Mouse (Mus musculus): ENCODE measurements around the gene 4931428L18Rik. TPM values are rescaled to one million over a fixed set of nuclear protein-coding genes. Genes with fewer than 3 reads are reported as not detected.

The 4931428L18Rik gene
- not detected in 2 replicates for polyA plus RNA-seq (2015; fragmentation: Nextera tagmentation; extraction: Ambion mirVana)

- Histone ChIP-seq H3K9me3 (replicated peaks) (no peaks in the 10 kb centered on the region), H3K9ac (replicated peaks) (no peak within 1 kb of the TSS), H3K27ac (replicated peaks) (no peak within 1 kb of the TSS), H3K4me2 (no peak within 1 kb of the TSS), H3K27me3 (replicated peaks) (peaks cover 5% of the 10 kb centered on the region; the same call in 1 of the 2 replicates), H3K36me3 (no peaks in the 10 kb centered on the region), H3K4me1 (no peaks in the 10 kb centered on the region), H3K4me3 (replicated peaks) (no peak within 1 kb of the TSS)
- no peak for ATAC-seq (ENCODE audit: low FRiP score)
- 89% methylated on average over 7 of the region's 7 CpGs for WGBS
Observed at GRCm38 (mm10) chr1:31222564-31222963, at the start of gene 4931428L18Rik, which contains the start of gene Pih1d3. 4931428L18Rik (minus strand) TSS chr1:31222684. Pih1d3 (plus strand) TSS chr1:31222838.

- H3K36me3 ChIP-seq: no peaks in the 10 kb centered on the region
- no peaks in the 10 kb centered on the region for H3K27me3 ChIP-seq (replicated peaks)
- no peak for ATAC-seq (ENCODE audit: low FRiP score)
- no peak overlapping the region for H3K27ac ChIP-seq (replicated peaks)
- no peak overlapping the region for H3K4me2 ChIP-seq
- H3K9ac ChIP-seq (replicated peaks): no peak overlapping the region
- WGBS: 72% methylated on average over 10 of the region's 10 CpGs
- no peaks in the 10 kb centered on the region for H3K4me1 ChIP-seq
- H3K4me3 ChIP-seq (replicated peaks): no peak overlapping the region
- H3K9me3 ChIP-seq (replicated peaks): no peaks in the 10 kb centered on the region
Observed at GRCm38 (mm10) chr1:31260218-31260923, 37.9 kb upstream of the 4931428L18Rik start.

GRCm38 (mm10) chr1:31233319-31234036 lies 11.0 kb upstream of the 4931428L18Rik start:
- Histone ChIP-seq H3K4me1 (peaks cover 6% of the 10 kb centered on the region; the same call in 1 of the 2 replicates), H3K9ac (replicated peaks) (no peak overlapping the region), H3K4me3 (replicated peaks) (no peak overlapping the region), H3K9me3 (replicated peaks) (no peaks in the 10 kb centered on the region), H3K36me3 (no peaks in the 10 kb centered on the region), H3K27ac (replicated peaks) (no peak overlapping the region), H3K27me3 (replicated peaks) (peaks cover 11% of the 10 kb centered on the region), H3K4me2 (no peak overlapping the region)
- peak; percentile 92 for ATAC-seq (ENCODE audit: low FRiP score)

GRCm38 (mm10) chr1:31220599-31221250 lies 1.8 kb downstream of the 4931428L18Rik start:
- H3K4me1 ChIP-seq: no peaks in the 10 kb centered on the region
- H3K27ac ChIP-seq (replicated peaks): no peak overlapping the region
- ATAC-seq (ENCODE audit: low FRiP score): no peak
- no peaks in the 10 kb centered on the region for H3K9me3 ChIP-seq (replicated peaks)
- 78% methylated on average over 4 of the region's 4 CpGs for WGBS
- no peak overlapping the region for H3K4me3 ChIP-seq (replicated peaks)
- H3K27me3 ChIP-seq (replicated peaks): no peaks in the 10 kb centered on the region
- no peak overlapping the region for H3K4me2 ChIP-seq
- H3K9ac ChIP-seq (replicated peaks): no peak overlapping the region
- H3K36me3 ChIP-seq: no peaks in the 10 kb centered on the region

GRCm38 (mm10) chr1:31214831-31215230 lies 7.7 kb downstream of the 4931428L18Rik start:
- Histone ChIP-seq H3K4me2 (no peak overlapping the region), H3K27ac (replicated peaks) (no peak overlapping the region), H3K9ac (replicated peaks) (no peak overlapping the region), H3K27me3 (replicated peaks) (no peaks in the 10 kb centered on the region), H3K4me3 (replicated peaks) (no peak overlapping the region), H3K9me3 (replicated peaks) (no peaks in the 10 kb centered on the region), H3K36me3 (no peaks in the 10 kb centered on the region), H3K4me1 (no peaks in the 10 kb centered on the region)
- WGBS: 78% methylated on average over 1 of the region's 1 CpGs
- ATAC-seq (ENCODE audit: low FRiP score): no peak

- no peak overlapping the region for H3K4me2 ChIP-seq
- H3K9me3 ChIP-seq (replicated peaks): no peaks in the 10 kb centered on the region
- ATAC-seq (ENCODE audit: low FRiP score): peak; percentile 73; the same call in 1 of the 2 replicates
- H3K4me1 ChIP-seq: 0 out of 2 replicates have a peak, but pooled peaks cover 1% of the 10 kb centered on the region
- no peaks in the 10 kb centered on the region for H3K27me3 ChIP-seq (replicated peaks)
- no peaks in the 10 kb centered on the region for H3K36me3 ChIP-seq
- no peak overlapping the region for H3K4me3 ChIP-seq (replicated peaks)
- H3K9ac ChIP-seq (replicated peaks): no peak overlapping the region
- WGBS: under 1% methylated on average over 5 of the region's 5 CpGs
- no peak overlapping the region for H3K27ac ChIP-seq (replicated peaks)
Observed at GRCm38 (mm10) chr1:31210144-31210543, 12.3 kb downstream of the 4931428L18Rik start.

GRCm38 (mm10) chr1:31205770-31206169 lies 16.7 kb downstream of the 4931428L18Rik start:
- Histone ChIP-seq H3K9me3 (replicated peaks) (no peaks in the 10 kb centered on the region), H3K36me3 (no peaks in the 10 kb centered on the region), H3K27ac (replicated peaks) (no peak overlapping the region), H3K9ac (replicated peaks) (no peak overlapping the region), H3K4me2 (no peak overlapping the region), H3K4me3 (replicated peaks) (no peak overlapping the region), H3K4me1 (peaks cover 4% of the 10 kb centered on the region; the same call in 1 of the 2 replicates), H3K27me3 (replicated peaks) (no peaks in the 10 kb centered on the region)
- ATAC-seq (ENCODE audit: low FRiP score): no peak
- WGBS: 83% methylated on average over 3 of the region's 3 CpGs

- 0 out of 2 replicates have a peak, but pooled peaks have one; percentile 13 for ATAC-seq (ENCODE audit: low FRiP score)
- Histone ChIP-seq H3K36me3 (no peaks in the 10 kb centered on the region), H3K4me2 (no peak overlapping the region), H3K4me3 (replicated peaks) (no peak overlapping the region), H3K27ac (replicated peaks) (no peak overlapping the region), H3K4me1 (peaks cover 4% of the 10 kb centered on the region; the same call in 1 of the 2 replicates), H3K27me3 (replicated peaks) (no peaks in the 10 kb centered on the region), H3K9me3 (replicated peaks) (no peaks in the 10 kb centered on the region), H3K9ac (replicated peaks) (no peak overlapping the region)
- WGBS: 45% methylated on average over 7 of the region's 7 CpGs
Observed at GRCm38 (mm10) chr1:31205346-31205745, 17.1 kb downstream of the 4931428L18Rik start.

GRCm38 (mm10) chr1:31203771-31204170 lies 18.7 kb downstream of the 4931428L18Rik start:
- Histone ChIP-seq H3K27ac (replicated peaks) (no peak overlapping the region), H3K9ac (replicated peaks) (no peak overlapping the region), H3K36me3 (no peaks in the 10 kb centered on the region), H3K9me3 (replicated peaks) (no peaks in the 10 kb centered on the region), H3K4me1 (peaks cover 4% of the 10 kb centered on the region; the same call in 1 of the 2 replicates), H3K4me2 (no peak overlapping the region), H3K27me3 (replicated peaks) (no peaks in the 10 kb centered on the region), H3K4me3 (replicated peaks) (no peak overlapping the region)
- no peak for ATAC-seq (ENCODE audit: low FRiP score)
- 94% methylated on average over 10 of the region's 10 CpGs for WGBS

GRCm38 (mm10) chr1:31196959-31197358 lies 25.5 kb downstream of the 4931428L18Rik start:
- WGBS: 38% methylated on average over 3 of the region's 3 CpGs

GRCm38 (mm10) chr1:31195633-31196032 lies 26.9 kb downstream of the 4931428L18Rik start:
- no peaks in the 10 kb centered on the region for H3K27me3 ChIP-seq (replicated peaks)
- no peaks in the 10 kb centered on the region for H3K4me1 ChIP-seq
- no peak overlapping the region for H3K4me2 ChIP-seq
- no peak overlapping the region for H3K4me3 ChIP-seq (replicated peaks)
- H3K27ac ChIP-seq (replicated peaks): no peak overlapping the region
- no peak overlapping the region for H3K9ac ChIP-seq (replicated peaks)
- no peak for ATAC-seq (ENCODE audit: low FRiP score)
- no peaks in the 10 kb centered on the region for H3K36me3 ChIP-seq
- no peaks in the 10 kb centered on the region for H3K9me3 ChIP-seq (replicated peaks)
- WGBS: 84% methylated on average over 1 of the region's 1 CpGs

More at GRCm38 (mm10) chr1:31196959-31197358, 25.5 kb downstream of the 4931428L18Rik start:
- Histone ChIP-seq H3K4me2 (no peak overlapping the region), H3K36me3 (no peaks in the 10 kb centered on the region), H3K27ac (replicated peaks) (no peak overlapping the region), H3K4me1 (no peaks in the 10 kb centered on the region), H3K4me3 (replicated peaks) (no peak overlapping the region), H3K9ac (replicated peaks) (no peak overlapping the region), H3K27me3 (replicated peaks) (no peaks in the 10 kb centered on the region), H3K9me3 (replicated peaks) (no peaks in the 10 kb centered on the region)
- ATAC-seq (ENCODE audit: low FRiP score): peak; percentile 87
